Mouse (Mus musculus): ENCODE results near the gene Sept11.

DNA sequence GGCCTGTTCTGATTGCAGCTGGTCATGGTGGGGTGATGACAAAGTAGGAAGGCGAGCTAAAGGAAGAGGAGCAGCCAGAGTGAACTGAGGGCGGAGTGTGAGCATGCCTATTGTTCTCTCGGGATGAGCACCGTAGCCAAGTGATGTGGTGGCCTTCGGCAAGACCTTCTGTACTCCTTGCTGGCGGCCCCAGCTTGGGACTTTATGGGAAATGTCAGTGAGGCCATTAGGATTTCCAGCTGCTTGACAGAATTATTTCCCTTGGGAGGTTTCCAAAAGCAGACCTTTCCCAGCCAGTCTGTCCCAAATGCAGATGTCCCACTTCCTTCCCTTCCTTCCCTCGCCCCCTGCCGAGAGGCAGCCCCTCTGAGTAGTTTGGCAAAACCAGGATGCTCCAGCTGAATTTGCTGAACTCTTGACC, 8.1 kb downstream of the Sept11 start:
- TF ChIP-seq POLR2A (IDR thresholded peaks at IDR 0.05; ENCODE audit: borderline replicate concordance, control insufficient read depth, low read depth, low read length) (no peak), CTCF (IDR thresholded peaks at IDR 0.05; ENCODE audit: control insufficient read depth, insufficient read depth, low read length) (no peak)
